Mouse (Mus musculus) liver, adult 2 months (tissue): ENCODE measurements around the gene Il34.

Experiments
- CTCF ChIP-seq: fragments of 200-500 bp; IDR thresholded peaks from 2 replicates; pipeline ENCODE4 v1.5.1; 2011; ENCODE audit warnings: low read depth, low read length, control low read depth
- POLR2A ChIP-seq: fragments of 200-500 bp; IDR thresholded peaks from 2 replicates; pipeline ENCODE4 v1.6.1; 2011; ENCODE audit warnings: low read length, control low read depth; ENCODE audit not compliant: insufficient read depth; ENCODE audit errors: extremely low read depth

DNA sequence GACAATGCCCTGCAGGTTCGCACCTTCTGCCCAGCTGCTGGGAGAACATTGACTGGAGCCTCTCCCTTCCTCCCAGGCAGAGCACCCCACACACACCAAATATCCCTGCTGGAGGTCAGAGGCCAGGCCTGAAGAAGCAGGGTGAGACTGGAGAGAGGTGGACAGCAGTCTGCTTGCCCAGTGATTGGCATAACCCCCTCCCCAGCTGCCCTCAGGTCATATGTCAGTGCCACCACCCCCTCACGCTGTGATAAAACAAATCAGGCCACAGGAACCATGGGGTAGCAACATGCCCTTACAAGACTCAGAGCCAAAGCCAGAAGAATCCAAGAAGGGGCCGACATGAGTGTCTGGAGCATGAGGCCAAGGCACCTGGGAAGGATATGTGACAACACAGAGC, 101.6 kb downstream of the Il34 start:
- no peak for TF ChIP-seq CTCF
- TF ChIP-seq POLR2A = no peak
